Mouse (Mus musculus) left cerebral cortex, adult 11 months (tissue): ENCODE measurements at regions not wholly inside any gene's neighbourhood (a gene's known extent, or its start where the extent isn't known, plus 50 kb on each side); places are given as distances from the start of the nearest gene placed in this dataset.

Source experiments
- DNase-seq: peaks from one replicate; pipeline ENCODE4 v3.0.0; 2022; ENCODE audit warnings: low spot score

- DNase-seq, result no peak
Observed at GRCm38 (mm10) chr3:37975194-37975756, 251.0 kb upstream of the Gm5148 start.

DNA sequence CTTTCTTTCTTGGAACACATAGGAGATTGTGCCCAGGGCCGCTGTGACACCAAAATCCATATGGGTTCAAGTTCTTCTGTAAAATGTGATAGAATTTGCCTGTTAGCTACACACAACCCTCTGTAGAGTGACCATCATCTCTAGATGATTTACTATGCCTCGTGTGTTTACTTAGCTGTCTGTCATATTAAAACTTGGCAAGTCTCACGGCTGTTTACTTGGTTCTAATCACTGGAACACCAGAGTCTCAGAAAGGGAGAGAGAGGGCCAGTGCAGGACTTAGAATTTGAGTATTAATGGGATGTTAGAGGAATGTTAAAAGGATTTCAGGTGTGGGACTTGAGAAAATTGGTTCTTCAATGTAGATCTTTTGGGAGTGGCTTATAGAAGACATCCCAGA is 248.6 kb upstream of the Gm5148 start:
- DNase-seq, result no peak

- no peak for DNase-seq
Observed at GRCm38 (mm10) chr3:37971240-37971639, 246.9 kb upstream of the Gm5148 start.

DNA sequence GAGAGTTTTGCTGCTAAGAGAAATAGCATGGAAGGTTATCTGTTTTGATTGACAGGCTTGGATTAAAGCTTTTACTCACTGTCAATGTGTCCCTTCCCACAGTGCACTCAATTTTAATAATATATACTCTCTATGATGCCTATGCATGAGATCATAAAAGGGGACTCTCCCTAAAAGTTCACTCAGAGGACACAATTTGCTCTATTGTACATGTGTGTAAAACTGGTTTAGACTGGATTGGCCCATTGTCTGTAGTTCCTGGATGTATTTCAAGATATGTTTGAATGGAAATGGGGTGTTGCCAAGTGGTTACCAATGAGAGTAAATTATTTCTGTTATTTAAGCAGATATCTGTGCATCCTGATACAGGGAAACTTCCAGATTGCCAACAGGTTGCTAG is 244.4 kb upstream of the Gm5148 start:
- DNase-seq, result no peak

- no peak for DNase-seq
Observed at GRCm38 (mm10) chr3:37965221-37965620, 240.9 kb upstream of the Gm5148 start.

GRCm38 (mm10) chr3:37964083-37964482 is 239.8 kb upstream of the Gm5148 start:
- DNase-seq, result no peak

- no peak for DNase-seq
Observed at GRCm38 (mm10) chr3:37962811-37963210, 238.5 kb upstream of the Gm5148 start.

GRCm38 (mm10) chr3:37962043-37962810 is 237.9 kb upstream of the Gm5148 start:
- no peak for DNase-seq

- no peak for DNase-seq
Observed at GRCm38 (mm10) chr3:37958361-37958978, 234.2 kb upstream of the Gm5148 start.

DNA sequence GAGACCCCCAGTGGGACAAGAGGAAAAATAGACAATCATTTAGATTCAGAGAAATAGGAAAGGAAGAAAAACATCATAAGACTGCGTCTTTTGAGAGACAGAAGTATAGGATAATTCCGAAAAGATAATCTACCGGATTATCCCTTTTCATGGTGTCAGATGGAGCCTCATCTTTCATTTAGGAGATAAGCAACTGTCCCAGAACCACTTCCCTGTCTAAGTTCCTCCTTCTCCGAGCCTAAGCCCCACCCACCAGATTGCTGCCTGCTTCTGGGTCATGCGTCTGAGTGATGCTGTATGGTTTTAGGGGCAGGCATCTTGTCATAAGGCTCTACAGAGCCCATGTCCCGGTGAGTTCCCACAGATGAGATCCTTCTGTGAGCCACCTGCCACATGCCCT is 232.3 kb upstream of the Gm5148 start:
- DNase-seq, result no peak

- peak; percentile 14 for DNase-seq
Observed at GRCm38 (mm10) chr3:37952891-37953290, 228.6 kb upstream of the Gm5148 start.

- no peak for DNase-seq
Observed at GRCm38 (mm10) chr3:37952251-37952650, 228.0 kb upstream of the Gm5148 start.

DNA sequence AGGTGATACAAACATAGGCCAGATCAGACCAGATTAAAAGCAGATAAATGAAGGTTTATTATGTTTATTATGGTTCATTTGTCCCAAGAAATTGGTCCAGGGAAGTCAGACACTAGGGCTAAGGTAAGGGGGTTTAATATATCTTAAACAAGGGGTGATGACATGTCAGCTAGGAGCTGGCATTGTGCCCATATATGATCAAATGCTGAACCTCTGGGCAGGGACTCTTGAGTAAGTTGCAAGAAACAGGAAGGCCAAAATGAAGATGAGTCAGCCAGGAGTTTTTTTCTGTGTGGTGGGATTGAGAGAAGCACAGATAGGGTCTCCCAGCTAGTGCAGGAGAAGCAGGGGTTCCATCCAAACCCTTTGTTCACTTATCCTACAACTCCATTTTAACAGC is 219.4 kb upstream of the Gm5148 start:
- no peak for DNase-seq

DNA sequence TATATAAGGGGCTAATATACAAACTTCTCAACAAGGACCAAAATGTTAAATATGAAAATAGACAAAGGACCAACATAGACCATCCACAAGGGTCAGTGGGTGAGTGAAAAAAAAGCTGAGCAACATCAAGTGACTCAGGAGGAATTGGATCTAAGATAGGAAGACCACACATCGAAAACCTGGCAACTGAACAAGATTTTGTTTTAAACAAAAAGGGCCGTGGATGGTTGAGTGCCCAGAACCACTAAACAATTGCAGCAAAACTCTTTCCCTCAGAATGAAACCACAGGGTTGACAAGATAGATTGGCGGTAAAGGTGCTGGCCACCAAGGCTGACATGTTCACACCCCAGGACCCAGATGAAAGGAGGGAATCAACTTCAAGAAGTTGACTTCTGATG is 215.7 kb upstream of the Gm5148 start:
- DNase-seq, result no peak

GRCm38 (mm10) chr3:37938870-37939269 is 214.6 kb upstream of the Gm5148 start:
- no peak for DNase-seq

DNA sequence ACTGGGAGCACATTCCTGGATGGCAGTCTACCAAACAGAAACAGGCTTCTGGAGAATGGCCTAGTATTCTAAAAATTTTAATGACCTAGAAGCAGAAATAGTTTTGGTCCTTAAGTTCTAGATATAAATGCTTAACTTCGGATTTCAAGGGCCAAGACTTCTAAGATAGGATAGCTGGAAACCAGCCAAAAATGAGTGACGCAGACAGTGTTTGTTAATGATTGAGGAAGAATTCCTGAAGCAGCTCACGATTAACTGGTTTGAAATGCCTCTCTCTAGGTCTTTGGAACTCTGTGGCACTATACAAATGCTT is 213.9 kb upstream of the Gm5148 start:
- no peak for DNase-seq

DNA sequence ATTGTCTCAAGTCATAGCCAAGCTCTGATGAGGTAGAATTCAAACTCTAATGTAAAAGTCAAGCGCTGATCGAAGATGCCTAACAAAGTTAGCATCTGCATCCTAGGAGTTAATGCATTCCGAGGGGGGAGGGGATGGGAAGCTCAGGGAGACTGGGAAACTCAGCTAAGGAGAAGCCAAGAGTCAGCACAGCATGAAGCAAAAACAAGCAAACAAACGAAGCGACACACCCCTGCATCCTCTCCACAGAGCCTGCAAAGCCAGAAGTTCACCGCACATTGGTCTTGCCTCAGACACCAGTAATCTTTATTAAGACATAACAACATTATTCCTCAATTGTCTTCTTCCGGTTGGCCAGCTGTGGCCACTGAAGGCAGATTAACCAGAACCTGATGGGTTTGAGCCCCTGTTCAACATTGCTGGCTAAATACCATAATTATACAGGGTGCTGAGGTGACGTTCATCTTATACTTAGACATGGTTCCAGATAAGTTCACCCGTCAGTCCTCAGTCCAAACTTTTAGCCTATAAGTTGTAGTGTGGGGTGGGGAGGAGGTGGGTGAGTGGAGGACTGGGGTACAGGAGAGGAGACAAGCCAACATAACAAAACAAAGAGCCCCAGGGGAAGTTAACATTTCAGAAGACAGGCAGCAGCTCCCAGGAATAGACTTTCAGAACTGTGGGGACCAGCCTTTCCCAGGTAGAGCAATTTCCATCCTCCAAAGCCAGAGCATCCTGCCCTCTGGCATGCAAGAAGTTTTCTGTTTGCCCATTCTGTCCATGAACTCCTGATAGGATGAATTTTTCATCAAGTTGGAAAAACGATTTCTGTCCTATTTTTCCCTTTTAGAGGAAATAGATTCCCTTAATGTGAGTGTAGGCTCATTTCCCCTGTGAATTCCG is 213.3 kb upstream of the Gm5148 start:
- no peak for DNase-seq

DNA sequence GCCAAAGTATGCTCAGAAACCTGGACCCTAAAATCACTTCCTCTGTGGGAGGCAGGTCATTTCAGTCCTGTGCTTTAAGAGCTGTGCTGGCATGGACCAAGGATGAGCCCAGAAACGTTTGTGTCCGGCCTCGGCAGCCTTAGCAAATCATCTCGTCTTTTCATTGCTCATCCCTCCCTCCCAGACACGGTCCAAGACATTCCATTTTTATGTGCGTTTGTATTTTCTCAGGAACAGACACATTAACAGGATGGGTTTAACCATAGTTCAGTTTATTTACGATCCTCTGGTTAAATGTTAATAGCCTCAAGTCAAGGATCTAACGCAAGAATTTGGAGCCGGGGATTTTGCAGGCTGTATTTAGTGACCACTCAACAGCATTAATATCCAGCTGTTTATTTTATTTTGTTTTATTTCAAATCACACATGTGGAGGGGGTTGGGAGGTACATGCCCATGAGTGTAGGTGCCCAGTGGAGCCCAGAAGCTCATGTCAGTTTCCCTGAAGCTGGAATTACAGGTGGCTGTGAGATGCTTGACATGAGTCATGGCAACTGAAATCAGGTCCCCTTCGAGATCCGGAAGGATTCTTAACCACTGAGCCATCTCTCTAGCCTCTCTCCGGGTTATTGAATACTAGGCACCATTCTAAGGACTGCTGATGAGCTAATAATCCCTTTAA is 212.1 kb upstream of the Gm5148 start:
- DNase-seq, result no peak

DNA sequence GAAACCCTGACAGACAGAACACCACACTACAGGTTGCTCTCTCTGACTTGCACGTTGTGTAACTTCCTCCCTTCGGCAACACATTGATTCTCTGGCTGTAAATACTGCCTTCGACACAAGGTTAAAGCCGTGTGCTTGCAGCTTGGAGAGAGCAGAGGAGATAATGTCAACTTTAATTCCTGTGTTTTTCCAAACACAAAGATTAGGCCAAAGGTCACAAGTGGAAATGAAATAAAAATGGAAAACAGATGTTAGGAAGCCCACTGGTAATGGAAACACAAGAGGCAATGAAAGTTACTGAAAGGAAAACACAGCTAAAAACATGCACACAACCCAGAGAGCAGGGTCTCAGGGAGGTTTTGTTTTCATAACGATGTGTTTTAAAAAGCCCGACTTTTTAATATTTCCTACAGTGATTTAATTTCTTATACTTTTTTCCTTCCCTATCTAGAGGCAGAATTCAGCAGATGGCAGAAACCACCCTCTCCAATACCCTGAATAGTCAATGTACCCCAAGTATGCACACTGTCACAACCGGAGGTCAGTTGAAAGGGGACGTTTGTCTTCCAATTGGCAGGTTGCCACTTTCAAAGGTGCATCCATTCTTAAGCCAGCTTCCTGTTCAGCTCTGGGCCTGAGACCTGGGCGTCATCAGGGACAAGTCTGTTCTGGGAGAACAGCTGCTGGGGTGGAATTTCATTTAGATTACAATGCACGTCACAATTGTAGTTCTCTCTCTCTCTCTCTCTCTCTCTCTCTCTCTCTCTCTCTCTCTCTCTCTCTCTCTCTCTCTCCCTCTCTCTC is 210.8 kb upstream of the Gm5148 start:
- no peak for DNase-seq

GRCm38 (mm10) chr3:37934236-37934635 is 209.9 kb upstream of the Gm5148 start:
- DNase-seq, result no peak

GRCm38 (mm10) chr3:37928731-37929130 is 204.4 kb upstream of the Gm5148 start:
- DNase-seq, result no peak
